Mouse (Mus musculus) spleen, postnatal 10 days (tissue): ENCODE results near the gene Tsc22d1.
A peak's percentile ranks its signal among the peaks of the same experiment; 100 is the strongest.

ENCODE experiments used
- DNase-seq, 2 experiments: peaks; one replicate each; pipeline ENCODE4 v3.0.0; 2021 to 2022; ENCODE audit warnings: low spot score in 2 of 2

Gene Tsc22d1

DNA sequence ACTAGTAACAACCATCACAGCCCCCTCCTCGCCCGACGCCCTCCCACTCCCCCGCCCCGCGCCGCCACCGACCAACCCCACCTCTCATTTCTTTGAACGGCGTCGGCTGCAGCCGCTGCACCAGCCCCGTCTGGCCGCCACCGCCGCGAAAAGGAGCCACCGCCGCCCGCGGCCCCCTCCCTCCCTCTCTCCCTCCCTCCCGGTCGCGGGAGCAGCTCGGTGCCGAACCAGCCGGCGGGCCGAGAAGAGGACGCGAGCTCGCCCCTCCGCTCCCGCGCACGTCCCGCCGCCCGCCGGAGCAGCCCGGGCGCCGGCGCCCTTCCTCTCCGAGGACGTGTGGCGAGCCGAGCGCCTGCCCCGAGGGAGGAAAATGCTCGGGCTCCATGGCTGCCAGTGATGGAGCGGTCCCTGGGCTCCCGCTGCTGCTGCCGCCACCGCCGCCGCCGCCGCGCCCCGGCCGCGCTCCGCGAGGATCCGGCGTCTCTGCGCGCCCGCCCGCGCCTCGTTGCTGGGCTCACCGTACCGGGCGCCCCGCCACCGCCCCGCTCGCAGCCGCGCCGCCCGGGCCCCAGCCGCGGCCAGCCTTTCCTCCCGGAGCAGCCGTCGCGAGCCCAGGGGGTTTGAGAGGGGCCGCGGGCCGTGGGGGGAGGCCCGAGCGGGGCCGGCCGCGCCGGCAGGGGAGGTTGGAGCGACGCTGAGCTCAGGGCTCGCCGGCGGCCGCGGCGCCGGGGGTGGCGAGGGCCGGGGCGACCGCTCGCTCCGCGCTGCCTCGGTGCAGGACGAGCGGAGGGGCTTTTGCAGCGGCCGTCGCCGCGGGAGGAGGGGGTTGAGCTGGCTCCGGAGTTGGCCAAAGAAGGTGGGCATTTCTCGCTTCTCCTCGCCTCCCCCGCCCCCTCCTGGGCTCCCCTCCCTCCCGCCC is at the start of gene Tsc22d1:
TSS of gene Tsc22d1 (plus strand) at position 100 of the 919 bp plus-strand sequence.
- peak; percentile 26 to 42 for DNase-seq

DNA sequence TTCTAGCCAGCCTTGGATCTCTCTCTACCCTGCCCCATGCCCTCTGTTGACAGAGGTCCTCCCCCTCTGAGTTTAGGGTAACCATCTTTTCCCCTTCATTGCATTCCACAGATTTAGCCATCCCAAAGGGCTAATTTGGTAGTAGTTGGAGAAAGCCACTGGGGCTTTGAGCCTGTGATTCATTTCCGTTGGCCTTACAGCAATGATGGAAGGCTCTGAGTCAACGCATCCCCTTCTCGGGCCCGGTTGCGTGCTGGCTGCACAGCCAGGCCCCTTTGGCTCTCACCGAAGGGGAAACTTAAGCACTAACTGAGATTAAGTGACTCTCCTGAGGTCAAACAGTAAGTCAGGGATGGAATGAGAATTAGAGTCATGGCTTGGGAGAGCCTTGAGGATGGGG is 41.1 kb upstream of the Tsc22d1 start:
- DNase-seq: no peak

DNA sequence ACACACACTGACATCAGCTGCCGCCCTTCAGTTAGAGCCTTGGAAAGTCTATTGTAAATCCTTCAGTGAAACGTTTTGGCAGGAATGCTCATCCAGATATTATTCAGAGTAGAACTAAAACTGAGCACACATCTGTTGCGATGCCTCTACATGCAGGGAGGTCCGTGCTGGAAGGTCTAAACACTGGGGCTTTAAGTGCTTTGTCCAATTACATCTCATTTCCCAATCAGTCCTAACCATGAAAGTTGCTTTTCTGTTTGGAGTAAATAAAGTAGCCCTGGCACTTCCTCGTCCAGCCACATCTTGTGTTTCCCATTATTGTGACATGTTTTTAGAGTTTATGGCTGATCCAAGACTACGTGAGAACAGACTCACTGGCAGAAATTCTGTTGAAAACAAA is 40.2 kb upstream of the Tsc22d1 start:
- DNase-seq: no peak

DNA sequence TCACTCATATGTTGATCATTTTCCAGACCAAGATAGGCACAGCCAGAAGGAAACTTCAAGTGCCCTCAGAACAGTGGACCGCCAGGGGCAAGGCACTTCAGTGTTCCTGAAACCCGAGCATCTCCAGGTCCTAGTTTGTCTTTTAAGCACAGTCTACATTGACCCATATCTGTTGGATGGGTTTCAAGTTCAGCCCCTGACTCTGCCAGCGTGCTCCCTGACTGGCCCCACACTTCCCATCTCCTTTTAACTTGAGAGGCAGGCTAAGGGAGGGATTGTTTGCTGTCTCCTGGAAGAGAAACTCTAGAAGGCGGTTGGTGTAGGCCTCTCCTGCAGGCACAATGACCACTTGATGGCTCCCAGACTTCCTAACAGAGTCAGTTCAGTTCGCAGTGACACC is 38.2 kb upstream of the Tsc22d1 start:
- DNase-seq: no peak

DNA sequence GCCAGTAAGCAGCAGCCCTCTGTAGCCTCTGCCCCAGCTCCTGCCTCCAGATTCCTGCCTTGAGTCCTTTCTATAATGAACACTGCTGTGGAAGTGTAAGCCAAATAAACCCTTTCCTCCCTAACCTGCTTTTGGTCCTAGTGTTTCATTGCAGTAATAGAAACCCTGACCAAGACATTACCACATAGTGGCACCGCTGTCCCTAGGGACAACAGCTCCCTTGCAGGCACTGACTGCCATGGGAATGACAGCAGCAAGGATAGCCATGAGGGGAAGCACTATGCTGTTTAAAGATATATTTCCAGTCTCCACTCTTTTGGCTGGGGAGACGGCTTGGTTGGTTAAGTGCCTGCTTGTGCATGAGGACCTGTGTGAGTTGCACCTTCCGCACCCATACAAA is 35.4 kb upstream of the Tsc22d1 start:
- DNase-seq: no peak

DNA sequence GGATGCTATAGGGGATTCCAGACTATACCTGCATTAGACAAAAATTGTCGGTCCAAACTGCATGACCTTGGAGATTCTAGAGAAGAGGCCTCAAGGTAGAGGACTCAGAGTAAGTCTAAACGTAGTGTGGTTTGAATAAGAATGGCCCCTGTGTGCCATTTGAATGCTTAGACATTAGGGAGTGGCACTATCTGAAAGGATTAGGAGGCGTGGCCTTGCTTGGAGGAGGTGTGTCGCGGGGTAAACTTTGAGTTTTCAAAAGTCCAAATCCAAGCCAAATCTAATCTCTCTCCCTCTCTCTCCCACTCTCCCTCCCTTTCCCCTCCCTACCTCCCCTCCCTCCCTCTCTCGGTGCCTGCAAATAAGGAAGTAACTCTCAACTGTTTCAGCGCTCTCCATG is 26.7 kb upstream of the Tsc22d1 start:
- DNase-seq: no peak

DNA sequence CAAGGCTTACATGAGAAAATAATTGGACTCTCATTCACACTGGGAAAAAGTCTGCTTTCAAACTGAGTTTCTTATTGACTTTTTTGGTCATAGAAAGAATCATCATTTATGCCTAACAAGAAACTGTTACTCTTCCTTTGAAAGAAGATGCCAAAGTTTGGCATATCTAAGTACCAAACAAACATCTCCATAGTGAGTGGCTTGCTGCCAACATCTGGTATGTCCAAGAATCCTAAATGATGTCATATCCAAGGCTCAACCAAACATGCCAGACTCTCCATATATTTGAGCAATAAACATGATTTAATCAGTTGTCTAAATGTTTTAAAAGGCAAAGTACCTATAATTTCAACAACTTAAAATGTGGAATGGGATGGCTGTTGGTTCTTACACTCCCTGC is 16.5 kb upstream of the Tsc22d1 start:
- DNase-seq: no peak

DNA sequence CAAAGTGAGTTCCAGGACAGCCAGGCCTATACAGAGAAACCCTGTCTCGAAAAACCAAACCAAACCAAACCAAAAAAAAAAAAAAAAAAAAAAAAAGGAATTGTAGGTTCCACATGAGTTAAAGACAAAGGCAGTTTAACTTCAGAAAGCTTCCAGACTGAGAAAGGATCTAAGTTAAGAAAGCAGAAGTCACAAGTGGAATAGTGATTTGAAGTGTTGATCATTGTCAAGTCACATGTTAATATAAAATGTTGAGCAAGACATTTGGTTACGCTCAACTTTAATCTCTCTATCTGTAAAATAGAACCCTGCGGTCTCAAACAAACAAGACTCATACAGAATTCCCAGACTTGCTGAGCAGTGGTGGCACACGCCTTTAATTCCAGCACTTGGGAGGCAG is 12.2 kb upstream of the Tsc22d1 start:
- no peak for DNase-seq

DNA sequence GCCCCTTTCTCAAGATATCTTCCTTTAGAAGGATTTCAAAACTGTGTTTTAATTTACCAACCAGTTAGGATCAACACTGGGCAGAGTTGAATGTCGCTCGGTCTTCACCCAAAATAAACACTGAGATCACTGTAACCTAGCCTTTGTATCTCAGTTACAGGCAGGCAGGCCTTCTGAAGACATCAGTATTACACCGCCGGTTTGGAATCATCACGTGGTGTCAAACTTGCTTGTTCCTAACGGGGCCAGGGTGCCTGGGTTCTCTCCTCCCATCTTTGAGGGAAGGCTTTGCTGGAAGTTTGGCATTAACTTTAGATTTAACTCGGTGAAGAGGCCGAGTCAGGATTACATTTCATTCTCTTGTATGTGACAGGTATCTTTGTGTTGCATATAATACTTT is 5.7 kb upstream of the Tsc22d1 start:
- DNase-seq: no peak

DNA sequence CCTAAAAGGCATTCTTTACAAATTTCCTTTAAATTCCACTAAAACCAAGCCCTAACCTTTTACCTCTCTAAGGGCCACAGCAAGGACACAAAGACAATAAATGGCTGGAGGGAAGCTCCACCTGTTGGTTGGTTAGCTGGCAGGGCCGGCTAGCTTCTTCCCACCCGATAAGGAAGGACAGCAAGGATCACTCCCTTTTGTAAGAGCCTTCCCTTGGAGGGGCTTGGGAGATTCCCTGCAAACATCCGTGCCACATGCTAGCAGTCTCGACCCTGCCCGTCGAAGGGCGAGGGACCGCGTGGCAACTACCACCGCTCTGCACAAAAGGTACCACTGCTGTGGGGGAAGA is 1.0 kb upstream of the Tsc22d1 start:
- DNase-seq: no peak

DNA sequence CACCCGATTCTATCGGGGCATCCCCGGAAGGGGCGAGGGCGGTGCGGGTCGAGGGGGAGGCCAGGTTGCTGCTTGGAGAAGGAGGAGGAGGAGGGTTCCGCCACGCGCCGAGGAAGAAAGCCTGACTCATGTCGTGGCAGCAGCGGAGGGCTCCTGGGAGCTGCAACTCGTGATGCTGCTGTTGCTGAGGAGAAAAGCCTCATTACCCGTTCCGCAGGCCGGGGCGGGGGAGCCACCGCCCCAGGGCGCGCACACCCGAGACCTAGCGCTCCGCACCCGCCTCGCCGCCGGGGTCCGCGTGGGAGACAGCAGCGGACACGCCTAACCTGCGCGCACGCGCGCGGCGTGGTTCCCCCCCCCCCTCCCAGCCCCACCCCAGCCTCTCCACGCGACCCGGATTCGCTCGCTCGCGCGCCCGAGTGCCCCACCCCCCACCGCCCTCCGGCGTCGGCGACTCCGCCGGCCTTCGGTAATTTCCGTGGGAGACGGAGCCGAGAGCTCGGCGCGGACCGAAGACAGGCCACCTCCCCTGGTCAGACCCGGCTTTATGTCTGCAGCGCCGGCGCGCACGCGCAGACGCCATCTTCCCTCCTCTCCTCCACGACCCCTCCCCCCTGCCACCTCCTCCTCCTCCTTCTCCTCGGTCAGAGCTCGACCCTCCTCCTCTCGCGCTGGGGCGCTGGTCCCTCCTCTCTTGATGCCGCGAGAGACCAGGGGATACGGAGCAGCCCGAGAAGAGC is 469 bp upstream of the Tsc22d1 start:
- peak; percentile 54 to 85 for DNase-seq

DNA sequence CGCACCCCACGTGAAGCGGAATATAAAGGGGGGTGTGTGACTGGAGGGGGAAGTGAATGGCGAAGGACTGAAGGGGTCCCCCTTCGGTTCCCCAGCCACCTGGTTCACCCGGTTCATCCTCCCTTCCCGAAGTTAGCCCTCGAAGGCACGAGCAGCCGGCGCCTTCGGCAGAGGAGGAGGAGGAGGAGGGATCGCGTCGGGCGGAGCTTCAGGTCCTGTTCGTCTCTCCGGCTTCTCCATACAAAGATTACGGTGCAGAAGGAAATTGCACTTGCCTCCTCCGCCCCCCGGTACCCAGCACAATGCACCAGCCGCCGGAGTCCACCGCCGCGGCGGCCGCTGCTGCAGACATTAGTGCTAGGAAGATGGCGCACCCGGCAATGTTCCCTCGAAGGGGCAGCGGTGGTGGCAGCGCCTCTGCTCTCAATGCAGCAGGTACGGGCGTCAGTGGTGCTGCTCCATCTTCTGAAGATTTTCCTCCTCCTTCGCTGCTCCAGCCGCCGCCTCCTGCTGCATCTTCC is 1.1 kb downstream of the Tsc22d1 start:
- peak; percentile 13 to 33 for DNase-seq

DNA sequence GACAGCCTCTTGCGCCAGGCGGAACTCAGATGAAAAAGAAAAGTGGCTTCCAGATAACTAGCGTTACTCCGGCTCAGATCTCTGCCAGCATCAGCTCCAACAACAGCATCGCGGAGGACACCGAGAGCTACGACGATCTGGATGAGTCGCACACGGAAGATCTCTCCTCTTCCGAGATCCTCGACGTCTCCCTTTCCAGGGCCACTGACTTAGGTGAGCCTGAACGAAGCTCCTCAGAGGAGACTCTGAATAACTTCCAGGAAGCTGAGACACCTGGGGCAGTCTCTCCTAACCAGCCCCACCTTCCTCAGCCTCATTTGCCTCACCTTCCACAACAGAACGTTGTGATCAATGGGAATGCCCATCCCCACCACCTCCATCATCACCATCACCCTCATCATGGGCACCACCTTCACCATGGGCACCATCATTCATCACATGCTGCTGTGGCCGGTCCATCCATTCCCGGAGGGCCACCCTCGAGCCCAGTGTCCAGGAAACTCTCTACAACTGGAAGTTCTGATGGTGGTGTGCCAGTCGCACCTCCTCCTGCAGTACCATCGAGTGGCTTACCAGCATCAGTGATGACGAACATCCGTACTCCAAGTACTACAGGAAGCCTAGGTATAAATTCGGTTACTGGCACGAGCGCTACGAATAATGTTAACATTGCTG is 1.7 kb downstream of the Tsc22d1 start:
- no peak for DNase-seq

DNA sequence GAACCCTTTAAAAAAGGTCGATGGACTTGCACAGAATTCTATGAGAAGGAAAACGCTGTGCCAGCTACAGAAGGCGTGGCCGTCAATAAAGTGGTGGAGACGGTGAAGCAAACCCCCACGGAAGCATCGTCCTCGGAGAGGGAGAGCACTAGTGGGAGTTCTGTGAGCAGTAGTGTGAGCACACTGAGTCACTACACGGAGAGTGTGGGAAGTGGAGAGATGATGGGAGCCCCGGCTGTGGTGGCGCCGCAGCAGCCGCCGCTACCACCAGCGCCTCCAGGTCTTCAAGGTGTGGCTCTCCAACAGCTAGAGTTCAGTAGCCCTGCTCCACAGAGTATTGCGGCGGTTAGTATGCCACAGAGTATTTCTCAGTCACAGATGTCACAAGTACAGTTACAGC is 2.6 kb downstream of the Tsc22d1 start:
- no peak for DNase-seq

DNA sequence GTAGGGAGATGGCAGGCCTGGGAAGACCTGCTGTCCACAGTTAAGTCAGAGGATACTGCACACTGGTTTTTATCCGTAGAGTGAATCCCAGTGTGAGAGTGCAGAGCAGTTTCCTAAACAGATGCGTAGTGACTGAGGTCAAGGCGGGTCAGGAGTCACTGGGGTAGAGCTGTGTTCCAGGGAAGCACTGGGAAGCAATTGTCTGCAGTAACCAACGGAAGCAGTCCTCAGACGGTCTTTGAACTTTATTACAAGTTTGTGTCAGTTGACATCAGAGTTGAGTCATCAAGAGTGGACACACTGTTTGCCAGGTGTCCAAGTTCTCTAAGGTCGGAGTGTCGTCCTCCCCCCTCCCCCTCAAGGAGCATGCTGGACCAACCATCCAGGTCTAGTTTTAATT is 6.0 kb downstream of the Tsc22d1 start:
- no peak for DNase-seq

DNA sequence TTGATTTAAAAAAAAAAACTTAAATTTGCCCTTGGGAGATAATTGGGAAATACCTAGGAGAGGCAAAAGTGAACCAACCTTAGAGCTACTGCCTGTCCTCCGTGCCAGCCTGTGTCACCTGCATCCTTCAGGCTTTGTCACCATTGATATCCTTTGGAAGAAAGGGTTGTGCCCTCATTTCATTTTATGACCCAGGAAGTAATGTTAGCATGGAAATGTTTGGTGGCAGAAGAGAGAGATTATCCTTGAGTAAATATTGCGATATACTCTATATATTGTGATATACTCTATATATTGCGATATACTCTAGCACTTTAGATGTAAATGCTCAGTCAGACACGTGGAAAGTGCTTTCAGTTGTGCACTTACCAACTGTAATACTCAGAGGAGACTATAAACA is 6.4 kb downstream of the Tsc22d1 start:
- no peak for DNase-seq

DNA sequence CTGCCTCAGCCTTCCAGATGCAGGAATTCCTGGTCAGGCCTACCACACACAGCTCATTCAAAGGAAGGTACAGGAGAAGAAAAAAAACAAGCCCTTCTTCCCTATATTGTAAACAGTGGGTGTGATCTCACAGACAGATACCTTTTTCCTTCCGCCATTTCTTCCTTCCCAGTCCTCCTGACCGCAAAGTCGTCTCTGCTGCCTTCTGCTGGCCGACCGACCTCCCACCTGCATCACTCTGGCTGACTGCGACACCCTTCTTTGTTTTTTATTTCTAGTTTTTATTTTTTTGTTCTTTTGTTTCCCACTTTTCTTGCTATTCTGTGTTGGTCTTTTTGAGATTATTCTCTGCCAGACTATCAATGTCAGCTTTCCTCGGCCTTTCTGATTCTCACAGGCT is 10.7 kb downstream of the Tsc22d1 start:
- no peak for DNase-seq

DNA sequence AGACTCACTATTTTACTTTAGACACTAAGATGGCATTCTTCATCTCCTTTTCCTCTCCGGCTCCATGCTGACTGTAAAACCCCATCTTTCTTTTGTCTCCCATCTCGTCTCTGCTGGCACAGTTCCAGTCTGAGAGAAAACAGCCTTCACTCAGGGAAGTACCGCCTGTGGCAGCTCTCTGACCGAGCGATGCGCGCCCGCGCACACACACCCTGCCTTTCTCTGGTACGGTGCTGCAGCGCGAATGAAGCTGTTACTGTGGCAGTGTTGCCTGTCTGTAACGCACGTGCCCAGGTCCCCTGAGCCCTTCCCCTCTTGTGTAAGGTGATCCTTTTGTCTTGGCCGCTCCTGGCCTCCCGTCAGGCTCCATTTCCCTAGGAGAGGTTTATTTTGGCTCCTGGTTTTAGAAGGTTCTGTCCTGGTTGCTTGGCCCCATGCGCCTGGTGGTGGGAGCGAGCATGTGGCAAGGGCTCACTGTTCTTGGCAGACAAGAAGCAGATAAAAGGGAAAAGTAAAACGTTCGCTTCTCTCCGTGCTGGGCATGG is 11.3 kb downstream of the Tsc22d1 start:
- DNase-seq: no peak

DNA sequence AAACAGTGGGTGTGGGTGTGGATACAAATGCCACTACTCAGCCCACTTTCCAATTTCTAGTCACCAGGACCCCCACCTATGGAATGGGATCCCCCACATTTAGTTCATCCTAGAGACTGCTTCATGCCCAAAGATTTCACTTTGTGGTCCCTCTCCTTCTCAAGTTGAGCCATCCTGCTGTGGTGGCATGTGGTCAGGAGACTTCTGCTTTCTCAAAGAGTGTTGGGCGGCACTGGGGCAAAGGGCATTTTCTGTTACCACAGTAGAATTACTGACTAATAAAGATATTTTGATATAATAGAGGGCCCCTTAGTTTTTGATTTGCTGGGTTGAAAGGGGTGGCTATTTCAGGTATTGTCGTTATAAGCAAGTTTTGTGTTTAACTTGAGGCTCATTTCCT is 14.1 kb downstream of the Tsc22d1 start:
- DNase-seq: no peak

DNA sequence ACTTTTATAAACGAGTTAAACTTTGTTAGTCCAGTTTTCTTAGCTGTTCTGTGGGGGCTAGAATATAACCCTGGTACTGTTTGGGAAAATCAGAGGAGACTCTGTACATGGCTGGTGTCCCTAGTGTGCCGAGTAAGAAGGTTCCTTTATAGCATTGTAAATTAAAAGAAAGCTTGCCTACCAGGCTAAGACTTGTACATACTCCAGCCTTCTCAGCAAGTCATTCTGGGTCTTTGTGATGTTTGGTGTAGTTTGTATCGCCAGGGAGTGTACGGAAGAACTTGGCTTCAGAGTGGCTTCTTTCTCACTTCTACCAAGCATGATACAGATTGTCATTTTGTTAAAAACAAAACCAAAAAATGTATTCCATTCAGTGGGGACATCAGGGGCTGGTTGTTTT is 17.2 kb downstream of the Tsc22d1 start:
- DNase-seq: no peak

DNA sequence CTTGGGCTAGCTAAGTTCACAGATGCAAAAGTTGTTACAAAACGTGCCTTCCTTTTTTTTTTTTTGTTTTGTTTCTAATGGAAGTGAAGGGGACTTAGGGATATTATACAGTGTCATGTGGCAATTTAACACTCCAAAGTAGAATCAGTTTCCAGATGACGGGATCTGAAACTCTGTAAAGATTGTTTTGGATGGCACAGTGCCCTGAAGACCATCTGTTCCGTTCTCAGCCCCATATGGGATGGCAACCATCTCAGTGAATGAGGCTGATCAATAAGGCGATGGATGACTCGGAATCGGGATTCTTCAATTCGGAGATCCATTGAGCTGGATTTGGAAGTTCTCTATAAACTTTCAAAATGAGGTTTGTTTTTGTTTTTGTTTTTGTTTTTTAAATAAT is 17.6 kb downstream of the Tsc22d1 start:
- no peak for DNase-seq

DNA sequence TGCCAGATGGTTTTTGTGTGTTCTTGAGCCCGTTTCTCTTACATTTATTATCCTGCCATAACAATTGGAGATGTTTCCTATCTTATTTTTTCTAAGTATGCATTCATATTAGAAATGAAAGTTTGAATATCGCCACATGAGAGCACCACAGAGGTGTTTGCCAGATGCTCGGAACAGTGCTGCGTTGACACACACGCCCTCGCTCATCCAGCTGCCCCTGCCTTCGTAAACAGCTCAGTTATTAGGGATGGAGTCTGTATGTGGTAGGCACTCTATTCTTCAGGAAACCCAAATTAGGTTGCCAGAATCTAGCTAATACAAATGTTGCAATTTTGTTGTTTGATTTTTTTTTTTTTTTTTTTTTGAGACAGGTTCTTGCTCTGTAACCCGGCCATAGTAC is 18.1 kb downstream of the Tsc22d1 start:
- no peak for DNase-seq
